Mouse (Mus musculus): ENCODE measurements around the gene B3galt1. TPM values are rescaled to one million over a fixed set of nuclear protein-coding genes. Genes with fewer than 3 reads are reported as not detected.

Gene B3galt1
- polyA plus RNA-seq, 1 experiment: 1.5 TPM

- no peaks in the 10 kb centered on the region for H3K9me3 ChIP-seq (replicated peaks; ENCODE audit: control insufficient read depth, insufficient read depth, low read length, poor library complexity, severe bottlenecking)
- no peak overlapping the region for H3K4me3 ChIP-seq (ENCODE audit: low read depth, low read length)
- H3K9ac ChIP-seq (ENCODE audit: low read depth, poor library complexity, severe bottlenecking): no peak overlapping the region
- no peak overlapping the region for H3K27ac ChIP-seq (ENCODE audit: insufficient read depth, low read length)
- TF ChIP-seq POLR2A (IDR thresholded peaks at IDR 0.05; ENCODE audit: insufficient read depth, low read length) (no peak), CTCF (IDR thresholded peaks at IDR 0.05; ENCODE audit: low read depth, low read length) (no peak), EP300 (IDR thresholded peaks at IDR 0.05; ENCODE audit: insufficient read depth, low read depth, low read length) (no peak)
- H3K4me1 ChIP-seq (ENCODE audit: control insufficient read depth, insufficient read depth, low read length): no peaks in the 10 kb centered on the region
- no peaks in the 10 kb centered on the region for H3K36me3 ChIP-seq (ENCODE audit: control insufficient read depth, insufficient read depth, low read length, poor library complexity, severe bottlenecking)
- no peaks in the 10 kb centered on the region for H3K27me3 ChIP-seq (ENCODE audit: control insufficient read depth, insufficient read depth, low read length, poor library complexity, severe bottlenecking)
These were observed 21.2 kb upstream of the B3galt1 start for GRCm38 (mm10) chr2:67544426-67544825.

DNA sequence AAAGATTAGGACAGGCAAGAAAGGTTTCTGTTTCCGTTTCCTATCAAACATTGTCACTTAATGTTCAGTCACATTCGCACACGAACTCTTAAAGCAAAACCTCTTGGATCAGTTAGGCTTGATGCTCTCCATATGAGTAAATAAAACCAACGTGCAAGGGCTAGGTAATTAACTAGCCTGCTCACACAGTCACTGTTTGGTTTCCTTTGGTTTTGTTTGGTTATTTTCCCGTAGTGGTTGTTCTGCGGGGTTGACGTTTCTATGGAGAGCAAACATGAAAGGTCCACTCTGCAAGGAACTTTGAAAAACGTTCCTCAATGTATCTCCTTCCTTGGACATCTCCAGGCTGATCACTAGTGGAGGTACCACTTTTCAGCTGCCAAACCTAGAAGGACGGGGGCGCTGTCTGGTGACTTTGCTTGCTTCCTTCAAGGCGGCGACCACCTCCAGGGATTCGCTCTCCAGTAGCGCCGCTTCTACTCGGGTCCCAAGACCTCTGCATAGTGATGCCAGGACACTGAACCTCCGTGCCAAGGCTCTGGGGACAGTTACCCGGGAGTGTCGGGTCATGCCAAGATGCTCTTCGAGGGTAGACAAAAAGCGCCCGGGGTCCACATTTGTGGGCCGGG is 706 bp upstream of the B3galt1 start:
- Histone ChIP-seq H3K27ac (ENCODE audit: insufficient read depth, low read length) (no peak overlapping the region), H3K36me3 (ENCODE audit: control insufficient read depth, insufficient read depth, low read length, poor library complexity, severe bottlenecking) (no peaks in the 10 kb centered on the region)
- TF ChIP-seq POLR2A (IDR thresholded peaks at IDR 0.05; ENCODE audit: insufficient read depth, low read length): no peak
- peak; percentile 31 for TF ChIP-seq CTCF (IDR thresholded peaks at IDR 0.05; ENCODE audit: low read depth, low read length)
- no peak for TF ChIP-seq EP300 (IDR thresholded peaks at IDR 0.05; ENCODE audit: insufficient read depth, low read depth, low read length)

GRCm38 (mm10) chr2:67566566-67566965 is 895 bp downstream of the B3galt1 start:
- H3K4me3 ChIP-seq (ENCODE audit: low read depth, low read length): peak overlapping the region; percentile 91
- no peaks in the 10 kb centered on the region for H3K27me3 ChIP-seq (ENCODE audit: control insufficient read depth, insufficient read depth, low read length, poor library complexity, severe bottlenecking)
- TF ChIP-seq POLR2A (IDR thresholded peaks at IDR 0.05; ENCODE audit: insufficient read depth, low read length) (no peak), EP300 (IDR thresholded peaks at IDR 0.05; ENCODE audit: insufficient read depth, low read depth, low read length) (no peak), CTCF (IDR thresholded peaks at IDR 0.05; ENCODE audit: low read depth, low read length) (no peak)
- H3K9ac ChIP-seq (ENCODE audit: low read depth, poor library complexity, severe bottlenecking): peak overlapping the region; percentile 66; the same call in 1 of the 2 replicates
- no peak overlapping the region for H3K27ac ChIP-seq (ENCODE audit: insufficient read depth, low read length)
- H3K9me3 ChIP-seq (replicated peaks; ENCODE audit: control insufficient read depth, insufficient read depth, low read length, poor library complexity, severe bottlenecking): no peaks in the 10 kb centered on the region
- H3K36me3 ChIP-seq (ENCODE audit: control insufficient read depth, insufficient read depth, low read length, poor library complexity, severe bottlenecking): no peaks in the 10 kb centered on the region
- H3K4me1 ChIP-seq (ENCODE audit: control insufficient read depth, insufficient read depth, low read length): no peaks in the 10 kb centered on the region

More for the DNA sequence above, 706 bp upstream of the B3galt1 start:
- H3K4me1 ChIP-seq (ENCODE audit: control insufficient read depth, insufficient read depth, low read length): no peaks in the 10 kb centered on the region
- no peaks in the 10 kb centered on the region for H3K9me3 ChIP-seq (replicated peaks; ENCODE audit: control insufficient read depth, insufficient read depth, low read length, poor library complexity, severe bottlenecking)
- H3K4me3 ChIP-seq (ENCODE audit: low read depth, low read length): peak overlapping the region; percentile 91
- peak overlapping the region; percentile 66 for H3K9ac ChIP-seq (ENCODE audit: low read depth, poor library complexity, severe bottlenecking)
- no peaks in the 10 kb centered on the region for H3K27me3 ChIP-seq (ENCODE audit: control insufficient read depth, insufficient read depth, low read length, poor library complexity, severe bottlenecking)

- Histone ChIP-seq H3K36me3 (ENCODE audit: control insufficient read depth, insufficient read depth, low read length, poor library complexity, severe bottlenecking) (no peaks in the 10 kb centered on the region), H3K9ac (ENCODE audit: low read depth, poor library complexity, severe bottlenecking) (no peak overlapping the region), H3K27me3 (ENCODE audit: control insufficient read depth, insufficient read depth, low read length, poor library complexity, severe bottlenecking) (no peaks in the 10 kb centered on the region), H3K9me3 (replicated peaks; ENCODE audit: control insufficient read depth, insufficient read depth, low read length, poor library complexity, severe bottlenecking) (no peaks in the 10 kb centered on the region), H3K27ac (ENCODE audit: insufficient read depth, low read length) (no peak overlapping the region), H3K4me1 (ENCODE audit: control insufficient read depth, insufficient read depth, low read length) (no peaks in the 10 kb centered on the region), H3K4me3 (ENCODE audit: low read depth, low read length) (no peak overlapping the region)
- TF ChIP-seq EP300 (IDR thresholded peaks at IDR 0.05; ENCODE audit: insufficient read depth, low read depth, low read length) (no peak), CTCF (IDR thresholded peaks at IDR 0.05; ENCODE audit: low read depth, low read length) (no peak), POLR2A (IDR thresholded peaks at IDR 0.05; ENCODE audit: insufficient read depth, low read length) (no peak)
These were observed 1.5 kb downstream of the B3galt1 start for GRCm38 (mm10) chr2:67567141-67567680.

GRCm38 (mm10) chr2:67576634-67577033 is 11.0 kb downstream of the B3galt1 start:
- H3K4me3 ChIP-seq (ENCODE audit: low read depth, low read length): no peak overlapping the region
- no peak overlapping the region for H3K9ac ChIP-seq (ENCODE audit: low read depth, poor library complexity, severe bottlenecking)
- H3K27ac ChIP-seq (ENCODE audit: insufficient read depth, low read length): no peak overlapping the region
- no peaks in the 10 kb centered on the region for H3K9me3 ChIP-seq (replicated peaks; ENCODE audit: control insufficient read depth, insufficient read depth, low read length, poor library complexity, severe bottlenecking)
- H3K36me3 ChIP-seq (ENCODE audit: control insufficient read depth, insufficient read depth, low read length, poor library complexity, severe bottlenecking): no peaks in the 10 kb centered on the region
- no peaks in the 10 kb centered on the region for H3K4me1 ChIP-seq (ENCODE audit: control insufficient read depth, insufficient read depth, low read length)
- no peaks in the 10 kb centered on the region; the same call in 1 of the 2 replicates for H3K27me3 ChIP-seq (ENCODE audit: control insufficient read depth, insufficient read depth, low read length, poor library complexity, severe bottlenecking)
- no peak for TF ChIP-seq POLR2A (IDR thresholded peaks at IDR 0.05; ENCODE audit: insufficient read depth, low read length)
- TF ChIP-seq EP300 (IDR thresholded peaks at IDR 0.05; ENCODE audit: insufficient read depth, low read depth, low read length): peak; percentile 81

DNA sequence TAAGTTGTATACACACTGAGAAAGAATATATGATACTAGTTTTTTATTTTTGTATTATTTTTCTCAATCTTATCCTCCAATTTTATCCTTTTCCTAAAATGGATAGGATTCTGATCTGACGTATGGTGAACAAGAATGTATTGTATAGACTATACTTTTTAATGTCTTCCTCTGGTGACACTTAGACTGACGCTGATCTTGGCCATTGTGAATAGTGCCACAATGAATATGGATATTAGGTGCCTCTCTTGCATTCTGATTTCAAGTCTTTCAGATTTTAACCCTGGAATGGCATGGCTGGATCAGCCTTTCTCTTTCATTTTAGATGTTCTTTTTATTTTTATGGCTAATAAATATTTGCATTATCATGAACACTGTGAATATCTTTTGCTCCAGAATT is 17.4 kb downstream of the B3galt1 start:
- Histone ChIP-seq H3K27me3 (ENCODE audit: control insufficient read depth, insufficient read depth, low read length, poor library complexity, severe bottlenecking) (no peaks in the 10 kb centered on the region), H3K36me3 (ENCODE audit: control insufficient read depth, insufficient read depth, low read length, poor library complexity, severe bottlenecking) (no peaks in the 10 kb centered on the region), H3K27ac (ENCODE audit: insufficient read depth, low read length) (no peak overlapping the region), H3K4me3 (ENCODE audit: low read depth, low read length) (no peak overlapping the region), H3K4me1 (ENCODE audit: control insufficient read depth, insufficient read depth, low read length) (no peaks in the 10 kb centered on the region), H3K9me3 (replicated peaks; ENCODE audit: control insufficient read depth, insufficient read depth, low read length, poor library complexity, severe bottlenecking) (no peaks in the 10 kb centered on the region), H3K9ac (ENCODE audit: low read depth, poor library complexity, severe bottlenecking) (no peak overlapping the region)
- TF ChIP-seq POLR2A (IDR thresholded peaks at IDR 0.05; ENCODE audit: insufficient read depth, low read length) (no peak), CTCF (IDR thresholded peaks at IDR 0.05; ENCODE audit: low read depth, low read length) (no peak), EP300 (IDR thresholded peaks at IDR 0.05; ENCODE audit: insufficient read depth, low read depth, low read length) (no peak)
